Mouse (Mus musculus): ENCODE measurements around the gene Cox19. TPM values are rescaled to one million over a fixed set of nuclear protein-coding genes. Genes with fewer than 3 reads are reported as not detected.
A peak's percentile ranks its signal among the peaks of the same experiment; 100 is the strongest.

Cox19 gene
- polyA plus RNA-seq, 1 experiment, result 90.2 TPM

DNA sequence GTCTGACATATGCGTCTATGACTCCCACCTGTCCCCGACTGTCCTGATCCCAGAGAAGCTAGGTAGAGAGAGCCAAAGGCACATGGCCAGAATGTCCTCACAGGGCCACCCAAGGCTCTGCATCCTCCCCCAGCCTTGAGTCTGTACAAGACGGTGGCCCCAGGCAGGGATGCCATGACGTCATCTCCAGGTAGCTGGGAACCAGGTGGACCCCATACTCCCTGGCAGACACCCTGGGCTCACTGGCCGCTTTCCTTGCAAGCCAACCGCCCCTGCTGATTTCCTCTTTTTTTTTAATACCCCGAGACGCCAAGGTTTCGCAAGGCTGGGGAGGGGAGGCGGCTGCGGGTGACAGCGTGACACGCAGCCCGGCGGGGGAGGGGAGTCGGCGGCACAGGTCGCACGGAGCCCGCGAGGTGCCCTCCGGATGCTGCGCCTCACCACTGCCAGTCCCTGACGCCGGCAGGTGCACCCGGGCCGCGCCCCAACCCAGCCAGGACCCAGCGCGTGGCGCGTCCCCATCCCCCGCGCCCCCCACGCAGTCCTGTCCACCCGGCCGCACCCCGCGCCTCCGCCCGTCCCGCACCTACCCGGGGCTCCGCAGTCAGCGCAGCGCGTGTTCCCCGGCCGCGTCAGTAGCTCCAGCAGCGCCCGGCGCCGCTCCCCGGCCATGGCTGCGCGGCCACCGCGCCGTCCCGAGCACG is 26.4 kb downstream of the Cox19 start:
- H3K27ac ChIP-seq (ENCODE audit: insufficient read depth, low read length), result peak overlapping the region; percentile 69
- peak overlapping the region; percentile 73 for H3K4me3 ChIP-seq (ENCODE audit: insufficient read depth, low read length)
- H3K4me1 ChIP-seq (ENCODE audit: control insufficient read depth, insufficient read depth, low read length), result peaks cover 9% of the 10 kb centered on the region
- TF ChIP-seq POLR2A (IDR thresholded peaks at IDR 0.05; ENCODE audit: extremely low read depth, insufficient read depth, low read length) (no peak), CTCF (IDR thresholded peaks at IDR 0.05; ENCODE audit: extremely low read depth, insufficient read depth, low read length) (no peak)

DNA sequence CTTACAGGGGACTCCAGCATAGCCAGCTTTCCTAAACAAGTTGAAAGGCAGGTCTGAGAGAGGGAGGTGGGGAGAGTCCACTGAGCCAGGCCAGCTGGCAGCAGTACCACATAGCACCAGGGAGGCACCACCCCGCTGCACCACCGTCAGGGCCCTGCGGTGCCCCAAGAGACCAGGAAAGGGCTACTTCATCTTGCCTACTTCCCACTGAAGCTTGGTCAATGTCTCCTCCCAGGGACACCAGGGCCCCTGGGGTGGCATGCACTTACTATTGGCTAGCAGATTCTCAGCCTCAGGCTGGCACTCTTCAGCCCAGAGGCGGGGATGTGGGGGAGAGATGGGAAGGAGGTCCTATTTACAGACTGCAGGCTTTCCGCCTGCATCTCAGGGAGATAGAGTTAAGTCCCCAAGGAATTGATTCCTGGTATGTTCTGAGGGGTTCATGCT is 27.1 kb downstream of the Cox19 start:
- peaks cover 10% of the 10 kb centered on the region for H3K4me1 ChIP-seq (ENCODE audit: control insufficient read depth, insufficient read depth, low read length)
- TF ChIP-seq POLR2A (IDR thresholded peaks at IDR 0.05; ENCODE audit: extremely low read depth, insufficient read depth, low read length) (peak; percentile 53; the same call in 1 of the 2 replicates), CTCF (IDR thresholded peaks at IDR 0.05; ENCODE audit: extremely low read depth, insufficient read depth, low read length) (no peak)
- H3K27ac ChIP-seq (ENCODE audit: insufficient read depth, low read length), result peak overlapping the region; percentile 69
- H3K4me3 ChIP-seq (ENCODE audit: insufficient read depth, low read length), result peak overlapping the region; percentile 73

DNA sequence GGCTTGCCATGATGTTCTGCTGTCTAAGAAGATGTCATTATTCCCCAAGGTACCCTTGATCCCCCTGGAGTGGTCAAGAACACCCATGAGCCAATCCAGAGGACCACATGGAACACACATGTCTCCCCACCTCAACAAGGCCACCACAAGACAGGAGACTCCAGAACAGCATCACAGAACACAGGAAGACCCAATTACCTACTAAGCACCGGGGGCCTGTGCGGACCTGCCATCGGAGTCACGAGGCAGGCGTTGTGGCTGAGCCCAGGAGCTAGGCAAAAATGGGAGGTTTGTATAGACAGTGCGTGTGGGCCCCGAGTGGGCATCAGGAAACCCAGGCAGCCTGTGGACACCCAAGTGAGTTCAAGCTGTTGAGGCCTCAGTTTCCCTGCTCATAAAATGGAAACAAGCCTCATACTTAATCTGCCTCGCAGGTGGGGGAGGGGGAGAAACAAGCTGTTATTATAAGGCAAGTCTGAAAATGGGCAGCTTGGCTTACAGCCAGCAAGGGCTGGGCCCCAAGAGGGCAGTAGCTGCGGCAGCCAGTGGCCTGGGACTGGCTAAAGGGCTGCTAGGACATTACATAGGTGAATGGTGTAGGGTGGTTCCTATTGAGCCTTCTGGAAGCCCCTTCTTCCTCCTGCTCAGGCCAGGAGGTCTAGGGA is 27.8 kb downstream of the Cox19 start:
- Histone ChIP-seq H3K4me1 (ENCODE audit: control insufficient read depth, insufficient read depth, low read length) (peaks cover 10% of the 10 kb centered on the region), H3K27ac (ENCODE audit: insufficient read depth, low read length) (peak overlapping the region; percentile 69), H3K4me3 (ENCODE audit: insufficient read depth, low read length) (peak overlapping the region; percentile 73)
- no peak for TF ChIP-seq POLR2A (IDR thresholded peaks at IDR 0.05; ENCODE audit: extremely low read depth, insufficient read depth, low read length)
- TF ChIP-seq CTCF (IDR thresholded peaks at IDR 0.05; ENCODE audit: extremely low read depth, insufficient read depth, low read length), result no peak

DNA sequence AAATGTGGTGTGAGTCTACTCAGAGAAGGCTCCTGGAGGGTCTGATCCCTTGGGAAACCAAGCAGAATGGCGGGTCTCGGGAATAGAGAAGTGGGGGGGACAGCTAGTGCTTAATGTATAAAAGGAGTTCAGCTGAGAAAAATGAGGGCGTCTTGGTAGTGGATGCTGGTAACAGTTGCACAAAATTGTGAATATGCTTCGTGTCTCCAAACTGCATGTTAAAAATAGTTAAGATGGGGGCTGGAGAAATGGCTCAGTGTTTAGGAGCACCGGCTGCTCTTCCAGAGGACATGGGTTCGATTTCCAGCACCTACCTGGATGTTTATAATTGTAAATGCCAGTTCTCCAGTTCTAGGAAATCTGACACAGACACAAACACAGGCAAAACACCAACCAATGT is 29.9 kb downstream of the Cox19 start:
- TF ChIP-seq CTCF (IDR thresholded peaks at IDR 0.05; ENCODE audit: extremely low read depth, insufficient read depth, low read length), result no peak
- Histone ChIP-seq H3K4me1 (ENCODE audit: control insufficient read depth, insufficient read depth, low read length) (peaks cover 15% of the 10 kb centered on the region), H3K4me3 (ENCODE audit: insufficient read depth, low read length) (no peak overlapping the region), H3K27ac (ENCODE audit: insufficient read depth, low read length) (peak overlapping the region; percentile 44; the same call in 1 of the 2 replicates)

DNA sequence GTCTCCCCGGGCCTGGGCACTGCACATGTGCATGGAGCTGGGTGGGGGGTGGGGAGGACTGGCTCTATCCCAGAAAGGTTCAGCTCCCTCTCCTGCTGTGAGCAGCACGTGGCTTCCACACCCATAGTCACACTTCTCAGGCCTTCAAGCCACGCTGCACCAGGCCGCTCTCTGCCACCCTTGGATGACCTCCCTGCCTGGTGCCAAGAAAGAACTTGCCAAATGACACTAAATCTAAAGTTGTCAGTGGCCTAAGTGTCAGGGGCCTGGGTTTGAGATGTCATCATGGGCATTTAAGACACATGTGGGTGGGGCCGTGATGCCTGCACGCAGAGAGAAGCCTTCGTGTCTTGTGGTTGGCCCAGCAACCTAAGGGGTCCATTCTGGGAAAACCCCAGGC is 30.8 kb downstream of the Cox19 start:
- TF ChIP-seq POLR2A (IDR thresholded peaks at IDR 0.05; ENCODE audit: extremely low read depth, insufficient read depth, low read length) (no peak), CTCF (IDR thresholded peaks at IDR 0.05; ENCODE audit: extremely low read depth, insufficient read depth, low read length) (no peak)
- Histone ChIP-seq H3K4me1 (ENCODE audit: control insufficient read depth, insufficient read depth, low read length) (peaks cover 15% of the 10 kb centered on the region), H3K4me3 (ENCODE audit: insufficient read depth, low read length) (no peak overlapping the region), H3K27ac (ENCODE audit: insufficient read depth, low read length) (no peak overlapping the region)

DNA sequence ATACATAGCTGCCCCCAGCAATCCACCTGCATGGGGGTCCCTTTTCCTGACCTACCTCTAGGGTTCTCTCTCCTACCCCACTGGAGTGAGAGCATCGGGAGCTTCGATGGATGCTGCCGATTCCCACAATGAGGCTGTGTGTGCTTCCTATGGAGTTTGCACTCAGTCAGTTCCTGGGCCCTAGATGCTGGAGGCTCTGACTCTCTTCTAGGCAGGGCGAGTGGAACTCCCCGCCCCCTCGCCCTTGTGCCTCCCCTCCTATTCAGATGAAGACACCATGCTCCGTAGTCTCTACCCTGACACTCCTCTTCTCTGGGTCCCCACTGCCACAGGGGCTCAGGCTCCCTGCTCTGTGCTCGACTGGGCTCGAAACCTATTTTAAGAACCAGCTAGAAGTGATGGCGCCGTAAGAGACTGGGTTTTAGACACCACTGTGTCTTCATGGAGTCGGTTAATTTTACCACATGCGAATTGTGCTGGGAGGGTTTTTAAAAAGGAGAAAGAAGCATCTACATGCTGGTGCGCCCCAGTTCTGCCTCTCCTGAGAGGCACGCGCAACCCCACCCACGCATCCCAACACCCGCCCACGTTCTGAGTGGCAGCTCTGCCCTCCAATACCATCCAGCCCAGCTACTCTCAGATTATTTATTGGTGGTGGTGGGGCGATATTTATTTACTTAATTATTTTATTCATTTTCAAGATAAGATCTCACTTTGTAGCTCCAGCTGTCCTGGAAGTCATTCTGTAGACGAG is 33.3 kb downstream of the Cox19 start:
- TF ChIP-seq POLR2A (IDR thresholded peaks at IDR 0.05; ENCODE audit: extremely low read depth, insufficient read depth, low read length) (no peak), CTCF (IDR thresholded peaks at IDR 0.05; ENCODE audit: extremely low read depth, insufficient read depth, low read length) (no peak)
- Histone ChIP-seq H3K27ac (ENCODE audit: insufficient read depth, low read length) (peak overlapping the region; percentile 62), H3K4me3 (ENCODE audit: insufficient read depth, low read length) (no peak overlapping the region)

DNA sequence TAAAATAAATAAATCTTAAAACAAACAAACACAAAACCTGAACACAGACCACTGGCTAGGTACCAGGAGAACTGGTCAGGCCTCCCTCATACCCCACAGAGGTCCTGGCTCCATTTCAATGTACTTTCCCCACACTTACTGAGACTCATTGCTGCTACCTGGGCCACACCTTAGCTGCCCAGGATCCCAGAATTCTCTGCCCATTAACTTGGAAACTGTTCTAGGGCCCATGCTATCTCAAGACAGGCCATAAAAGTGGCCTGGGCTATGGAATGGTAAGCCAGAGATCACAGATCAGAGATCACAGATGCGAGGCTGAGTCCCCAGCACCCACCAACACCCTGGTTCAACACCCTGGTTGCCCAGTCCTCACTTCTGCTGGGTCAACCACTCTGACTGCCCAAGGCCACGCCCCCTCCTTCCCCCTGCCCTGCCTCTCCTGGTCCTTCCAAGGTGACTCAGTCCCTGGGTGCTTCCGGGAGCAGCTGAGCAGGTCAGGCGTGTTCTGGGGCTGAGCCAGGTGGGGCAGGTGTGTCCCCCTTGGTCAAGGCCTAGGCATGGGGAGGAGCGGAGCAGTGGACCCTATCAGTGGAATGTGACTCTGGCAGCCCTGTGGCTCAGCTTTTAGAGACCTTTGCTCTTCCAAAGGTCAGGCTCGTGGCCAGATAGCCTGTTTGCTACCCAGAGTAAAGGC is 34.1 kb downstream of the Cox19 start:
- Histone ChIP-seq H3K4me3 (ENCODE audit: insufficient read depth, low read length) (no peak overlapping the region), H3K4me1 (ENCODE audit: control insufficient read depth, insufficient read depth, low read length) (peaks cover 9% of the 10 kb centered on the region), H3K27ac (ENCODE audit: insufficient read depth, low read length) (peak overlapping the region; percentile 62)
- TF ChIP-seq POLR2A (IDR thresholded peaks at IDR 0.05; ENCODE audit: extremely low read depth, insufficient read depth, low read length), result no peak
- TF ChIP-seq CTCF (IDR thresholded peaks at IDR 0.05; ENCODE audit: extremely low read depth, insufficient read depth, low read length), result no peak

More for the DNA sequence above, 33.3 kb downstream of the Cox19 start:
- peaks cover 12% of the 10 kb centered on the region for H3K4me1 ChIP-seq (ENCODE audit: control insufficient read depth, insufficient read depth, low read length)

DNA sequence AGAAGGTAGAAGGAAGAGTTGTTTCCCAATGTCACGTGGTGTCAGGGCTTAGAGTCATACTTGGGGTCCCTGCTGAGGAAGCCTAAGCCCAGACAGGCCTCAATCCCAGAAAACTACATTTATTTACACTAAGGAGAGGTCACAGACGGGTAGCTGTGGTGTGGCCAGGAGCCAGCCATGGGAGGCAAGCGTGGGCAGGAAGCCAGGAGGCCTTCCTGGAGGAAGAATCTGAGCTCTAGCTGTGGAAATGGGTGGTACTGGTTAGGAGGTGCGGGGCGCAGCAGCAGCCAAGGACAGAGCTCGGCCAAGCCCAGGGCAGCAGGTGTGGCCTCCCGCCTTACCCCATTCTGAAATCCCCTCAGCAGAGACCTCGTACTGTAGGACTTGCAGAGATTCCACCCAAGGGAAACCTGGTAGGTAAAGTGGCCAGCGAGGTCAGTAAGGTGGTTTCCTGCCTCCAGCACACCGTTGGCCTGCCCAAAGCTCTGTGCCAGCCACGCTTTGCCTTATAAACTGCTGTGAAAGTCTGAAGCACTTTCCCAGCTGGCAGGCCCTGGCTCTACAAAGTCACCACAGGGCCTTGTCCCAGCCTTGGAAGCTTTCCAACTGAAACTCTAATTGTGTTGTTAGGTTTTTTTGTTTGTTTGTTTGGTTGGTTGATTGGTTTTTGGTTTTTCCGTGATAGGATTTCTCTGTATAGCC is 36.1 kb downstream of the Cox19 start:
- Histone ChIP-seq H3K4me3 (ENCODE audit: insufficient read depth, low read length) (no peak overlapping the region), H3K4me1 (ENCODE audit: control insufficient read depth, insufficient read depth, low read length) (peaks cover 9% of the 10 kb centered on the region), H3K27ac (ENCODE audit: insufficient read depth, low read length) (0 out of 2 replicates have a peak overlapping the region, but pooled peaks have one; percentile 36)
- TF ChIP-seq CTCF (IDR thresholded peaks at IDR 0.05; ENCODE audit: extremely low read depth, insufficient read depth, low read length), result no peak
- no peak for TF ChIP-seq POLR2A (IDR thresholded peaks at IDR 0.05; ENCODE audit: extremely low read depth, insufficient read depth, low read length)
